Mouse (Mus musculus): Measurements from ENCODE around the gene Fiz1. TPM values are rescaled to one million over a fixed set of nuclear protein-coding genes. Genes with fewer than 3 reads are reported as not detected.

The Fiz1 gene
- 25.6 and 28.4 TPM in 2 replicates for polyA plus RNA-seq (2015; fragmentation: Nextera tagmentation; extraction: Ambion mirVana)

DNA sequence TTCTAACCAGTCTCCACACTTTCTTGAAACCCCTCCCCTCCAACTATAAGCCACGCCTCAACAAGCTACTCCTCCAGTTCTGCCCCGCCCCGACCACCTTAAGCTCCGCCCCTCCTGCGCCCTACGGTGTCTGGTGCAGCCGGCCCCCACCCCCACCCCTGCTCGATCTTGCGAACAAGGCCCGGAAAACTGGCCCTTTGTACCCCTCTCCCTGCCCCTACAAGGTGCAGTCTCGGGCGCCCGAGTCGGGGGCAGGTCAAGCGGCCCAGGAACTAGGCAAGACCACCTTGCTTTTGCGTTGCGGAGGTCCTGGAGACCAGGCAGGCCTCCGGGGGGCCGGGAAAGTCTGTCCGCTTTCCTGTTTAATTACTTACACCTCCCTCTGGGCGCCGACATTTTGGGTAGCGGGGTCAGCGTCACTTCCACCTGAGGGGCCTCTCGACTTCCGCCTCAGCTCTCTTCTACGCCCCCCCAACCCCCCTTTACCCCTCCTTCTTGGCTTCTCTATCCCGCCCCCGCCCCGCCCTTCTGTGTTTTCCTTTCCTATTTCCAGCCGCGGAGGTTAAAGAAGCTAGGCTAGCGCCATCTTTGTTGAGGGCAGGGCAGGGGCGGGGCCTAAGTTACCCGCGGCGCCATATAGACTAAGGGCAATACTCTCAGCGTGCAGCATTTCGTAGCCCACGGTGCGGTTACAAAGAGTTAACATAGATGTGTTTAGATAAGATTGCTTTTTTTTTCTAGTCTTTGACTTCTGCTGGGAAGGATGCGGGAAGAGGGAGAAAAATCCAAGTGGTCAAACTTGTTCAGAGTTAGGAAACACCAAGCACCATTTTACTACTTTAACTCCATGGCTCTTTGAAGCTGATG lies at the start of gene Fiz1, which contains the start of gene Zfp524:
Gene Fiz1 (minus strand): TSS at position 447 of the 867 bp plus-strand sequence.
Gene Zfp524 (plus strand): TSS at position 165 of the 867 bp plus-strand sequence.
- Histone ChIP-seq H3K27ac (replicated peaks) (peak within 1 kb of the TSS; percentile 99), H3K4me3 (peak within 1 kb of the TSS; percentile 75), H3K27me3 (replicated peaks) (no peaks in the 10 kb centered on the region), H3K9me3 (no peaks in the 10 kb centered on the region), H3K4me2 (peak within 1 kb of the TSS; percentile 79), H3K36me3 (peaks cover 50% of the 10 kb centered on the region), H3K4me1 (peaks cover 18% of the 10 kb centered on the region), H3K9ac (peak within 1 kb of the TSS; percentile 94)
- peak; percentile 79 for ATAC-seq (ENCODE audit: extremely low read depth, insufficient number of reproducible peaks, low FRiP score, low TSS enrichment)
- WGBS = 0% methylated on average over 42 of the region's 42 CpGs

DNA sequence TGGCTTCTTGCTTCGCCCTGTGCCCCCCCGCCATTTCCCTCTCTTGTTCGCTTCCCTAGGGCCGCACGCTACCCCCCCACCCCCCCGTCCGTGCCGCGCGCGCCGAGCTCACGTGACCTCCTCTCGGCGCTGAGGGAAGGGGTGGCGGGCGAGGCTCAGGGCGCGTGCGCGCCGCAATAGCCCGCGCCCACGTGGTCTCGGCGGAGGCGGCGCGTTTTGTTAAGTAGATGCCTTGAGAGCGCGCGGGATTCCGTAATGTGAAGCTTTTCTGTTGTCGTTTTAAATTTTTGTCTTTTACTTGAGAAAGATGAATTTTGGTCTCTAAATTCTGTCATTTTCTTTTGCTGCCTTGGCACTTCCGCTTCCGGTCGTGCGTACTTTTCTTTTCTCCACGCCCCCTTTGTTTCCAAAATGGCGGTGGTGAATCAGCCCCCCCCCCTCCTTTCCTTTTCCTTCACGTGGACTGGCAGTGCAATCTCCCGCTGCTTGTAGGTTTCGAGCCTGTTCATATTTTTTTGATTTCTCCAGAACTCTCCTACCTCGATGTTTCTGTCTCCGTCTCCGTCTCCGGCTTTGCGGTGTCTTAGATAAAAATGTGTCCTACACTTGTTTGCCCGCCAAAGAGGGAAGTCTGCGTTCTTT lies 48.0 kb upstream of the Fiz1 start:
- Histone ChIP-seq H3K27ac (replicated peaks) (peak overlapping the region; percentile 99), H3K4me3 (peak overlapping the region; percentile 88), H3K9ac (peak overlapping the region; percentile 97), H3K4me2 (peak overlapping the region; percentile 96), H3K27me3 (replicated peaks) (peaks cover 20% of the 10 kb centered on the region), H3K4me1 (peaks cover 52% of the 10 kb centered on the region), H3K9me3 (no peaks in the 10 kb centered on the region), H3K36me3 (peaks cover 23% of the 10 kb centered on the region)
- peak; percentile 74 for ATAC-seq (ENCODE audit: extremely low read depth, insufficient number of reproducible peaks, low FRiP score, low TSS enrichment)
- WGBS = under 1% methylated on average over 51 of the region's 51 CpGs

GRCm38 (mm10) chr7:5061774-5062359 lies 47.4 kb upstream of the Fiz1 start, which contains the start of gene U2af2:
U2af2 (plus strand) TSS chr7:5062143.
- peaks cover 26% of the 10 kb centered on the region for H3K27me3 ChIP-seq (replicated peaks)
- H3K4me1 ChIP-seq = peaks cover 50% of the 10 kb centered on the region
- peak within 1 kb of the TSS; percentile 99 for H3K27ac ChIP-seq (replicated peaks)
- peak; percentile 81 for ATAC-seq (ENCODE audit: extremely low read depth, insufficient number of reproducible peaks, low FRiP score, low TSS enrichment)
- H3K4me3 ChIP-seq = peak within 1 kb of the TSS; percentile 88
- WGBS = under 1% methylated on average over 65 of the region's 65 CpGs
- H3K9ac ChIP-seq = peak within 1 kb of the TSS; percentile 97
- H3K36me3 ChIP-seq = peaks cover 17% of the 10 kb centered on the region
- peak within 1 kb of the TSS; percentile 96 for H3K4me2 ChIP-seq
- H3K9me3 ChIP-seq = no peaks in the 10 kb centered on the region

- Histone ChIP-seq H3K9ac (peak overlapping the region; percentile 97), H3K4me1 (peaks cover 49% of the 10 kb centered on the region), H3K36me3 (peaks cover 10% of the 10 kb centered on the region), H3K4me2 (peak overlapping the region; percentile 96), H3K27me3 (replicated peaks) (peaks cover 33% of the 10 kb centered on the region), H3K27ac (replicated peaks) (peak overlapping the region; percentile 99), H3K4me3 (peak overlapping the region; percentile 88), H3K9me3 (no peaks in the 10 kb centered on the region)
- peak; percentile 76 for ATAC-seq (ENCODE audit: extremely low read depth, insufficient number of reproducible peaks, low FRiP score, low TSS enrichment)
- WGBS = under 1% methylated on average over 60 of the region's 60 CpGs
Observed at GRCm38 (mm10) chr7:5060944-5061773, 46.7 kb upstream of the Fiz1 start.

DNA sequence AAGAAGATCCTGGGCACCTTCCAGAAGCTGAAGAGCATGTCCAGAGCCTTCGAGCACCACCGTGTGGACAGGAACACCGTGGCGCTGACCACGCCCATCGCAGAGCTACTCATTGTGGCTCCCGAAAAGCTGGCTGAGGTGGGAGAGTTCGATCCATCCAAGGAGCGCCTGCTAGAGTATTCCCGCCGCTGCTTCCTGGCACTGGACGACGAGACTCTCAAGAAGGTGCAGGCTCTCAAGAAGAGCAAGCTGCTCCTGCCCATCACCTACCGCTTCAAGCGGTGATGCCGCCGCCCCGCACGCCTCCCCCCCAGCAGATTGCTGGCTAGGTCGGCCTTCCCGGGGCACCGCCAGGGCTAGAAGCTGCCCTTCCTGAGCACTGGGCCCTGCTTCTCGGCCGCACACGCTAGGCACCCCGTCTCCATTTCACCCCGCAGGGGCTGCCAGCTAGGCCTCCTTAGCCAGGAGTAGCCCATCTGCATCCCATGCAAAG lies 45.8 kb upstream of the Fiz1 start:
- 3% methylated on average over 27 of the region's 27 CpGs for WGBS
- Histone ChIP-seq H3K4me1 (peaks cover 40% of the 10 kb centered on the region), H3K27me3 (replicated peaks) (peaks cover 42% of the 10 kb centered on the region), H3K4me3 (peak overlapping the region; percentile 88), H3K9me3 (no peaks in the 10 kb centered on the region), H3K36me3 (peaks cover 1% of the 10 kb centered on the region; the same call in 1 of the 2 replicates), H3K27ac (replicated peaks) (peak overlapping the region; percentile 99), H3K4me2 (peak overlapping the region; percentile 96), H3K9ac (peak overlapping the region; percentile 97)
- ATAC-seq (ENCODE audit: extremely low read depth, insufficient number of reproducible peaks, low FRiP score, low TSS enrichment) = no peak

DNA sequence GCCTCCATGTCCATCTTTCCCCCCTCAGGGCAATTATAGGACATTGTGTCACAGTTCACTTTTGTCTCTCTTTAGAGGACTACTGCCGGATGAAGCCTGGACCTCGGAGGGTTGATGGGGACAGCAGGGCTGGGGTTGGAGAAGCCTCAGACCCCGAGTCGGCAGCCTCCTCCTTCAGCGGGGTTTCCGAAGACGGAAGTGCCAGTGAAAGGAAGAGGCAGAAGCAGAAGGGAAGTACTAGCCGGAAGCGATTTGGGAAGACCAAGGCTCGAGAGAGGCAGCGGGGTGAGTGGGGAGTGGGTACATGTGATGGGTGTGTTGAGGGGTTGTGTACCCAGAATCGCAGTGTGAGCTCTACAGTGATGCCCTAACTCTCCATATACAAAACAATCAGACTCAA lies 44.9 kb upstream of the Fiz1 start:
- H3K27me3 ChIP-seq (replicated peaks) = peaks cover 50% of the 10 kb centered on the region
- H3K9ac ChIP-seq = peak overlapping the region; percentile 97
- no peak overlapping the region for H3K4me2 ChIP-seq
- H3K4me1 ChIP-seq = peaks cover 34% of the 10 kb centered on the region
- H3K4me3 ChIP-seq = no peak overlapping the region
- H3K9me3 ChIP-seq = no peaks in the 10 kb centered on the region
- H3K36me3 ChIP-seq = no peaks in the 10 kb centered on the region
- no peak for ATAC-seq (ENCODE audit: extremely low read depth, insufficient number of reproducible peaks, low FRiP score, low TSS enrichment)
- WGBS = 84% methylated on average over 12 of the region's 12 CpGs
- H3K27ac ChIP-seq (replicated peaks) = no peak overlapping the region

DNA sequence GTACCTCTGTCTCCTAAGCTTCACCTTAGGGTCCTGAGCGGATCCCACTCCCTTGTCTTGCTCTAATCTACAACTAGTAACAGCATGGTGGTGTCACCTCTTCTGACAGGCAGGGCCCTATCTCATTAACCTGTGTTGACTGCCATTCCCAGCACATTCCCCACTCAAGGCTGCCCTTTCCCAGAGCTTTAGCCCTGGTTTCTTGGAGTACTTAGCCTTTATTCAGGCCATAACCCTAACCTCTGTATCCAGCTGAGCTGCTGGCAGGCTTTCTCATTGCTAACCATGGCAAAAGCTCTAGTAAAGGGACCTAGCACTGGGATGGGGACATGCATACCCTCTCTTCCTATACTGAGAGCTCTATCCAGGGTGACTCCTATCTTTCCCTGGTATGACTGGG lies 44.1 kb upstream of the Fiz1 start:
- no peak for ATAC-seq (ENCODE audit: extremely low read depth, insufficient number of reproducible peaks, low FRiP score, low TSS enrichment)
- no peaks in the 10 kb centered on the region for H3K9me3 ChIP-seq
- no peak overlapping the region for H3K9ac ChIP-seq
- H3K4me2 ChIP-seq = no peak overlapping the region
- no peak overlapping the region for H3K4me3 ChIP-seq
- 85% methylated on average over 1 of the region's 1 CpGs for WGBS
- peaks cover 32% of the 10 kb centered on the region for H3K4me1 ChIP-seq
- H3K27ac ChIP-seq (replicated peaks) = no peak overlapping the region
- H3K27me3 ChIP-seq (replicated peaks) = peaks cover 58% of the 10 kb centered on the region
- no peaks in the 10 kb centered on the region for H3K36me3 ChIP-seq

DNA sequence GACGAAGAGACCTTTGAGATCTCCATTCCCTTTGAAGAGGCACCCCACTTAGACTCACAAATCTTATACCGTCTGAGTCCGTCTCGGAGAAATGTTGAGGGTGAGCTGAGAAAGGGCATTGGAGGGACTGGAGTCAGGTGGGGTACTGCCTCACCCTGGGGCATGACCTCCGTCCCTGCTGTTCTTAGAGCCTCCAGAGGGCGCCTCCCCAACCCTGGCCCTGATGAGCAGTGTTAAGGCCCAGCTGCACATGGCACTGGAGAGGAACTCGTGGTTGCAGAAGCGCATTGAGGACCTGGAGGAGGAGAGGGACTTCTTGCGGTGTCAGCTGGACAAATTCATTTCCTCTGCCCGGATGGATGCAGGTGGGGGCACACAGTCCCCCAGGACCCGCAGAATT lies 43.3 kb upstream of the Fiz1 start:
- 34% methylated on average over 11 of the region's 11 CpGs for WGBS
- Histone ChIP-seq H3K36me3 (no peaks in the 10 kb centered on the region), H3K9ac (no peak overlapping the region), H3K4me1 (peaks cover 32% of the 10 kb centered on the region), H3K9me3 (no peaks in the 10 kb centered on the region), H3K4me2 (peak overlapping the region; percentile 68; the same call in 1 of the 2 replicates), H3K27ac (replicated peaks) (no peak overlapping the region), H3K27me3 (replicated peaks) (peaks cover 66% of the 10 kb centered on the region), H3K4me3 (no peak overlapping the region)
- ATAC-seq (ENCODE audit: extremely low read depth, insufficient number of reproducible peaks, low FRiP score, low TSS enrichment) = no peak

DNA sequence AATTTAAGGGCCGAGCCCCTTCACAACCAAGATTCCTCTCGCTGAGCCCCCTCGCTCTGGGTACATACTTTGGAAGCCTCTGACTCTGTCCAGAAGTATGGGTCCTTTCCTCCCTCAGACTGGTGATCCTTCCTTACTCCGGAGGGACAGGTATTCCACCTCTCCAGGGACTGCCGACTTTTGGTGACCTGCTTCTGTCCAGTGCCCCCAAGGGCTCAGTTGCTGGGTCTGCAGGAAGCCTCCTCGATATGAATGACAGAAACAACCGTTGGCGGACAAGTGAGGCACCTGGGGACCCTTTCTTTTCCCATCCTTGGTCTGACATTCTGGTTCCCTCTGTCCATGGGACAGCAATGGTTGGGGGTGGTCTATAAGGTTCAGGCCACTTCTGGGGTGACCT lies 42.9 kb upstream of the Fiz1 start:
- Histone ChIP-seq H3K9ac (peak overlapping the region; percentile 78), H3K27ac (replicated peaks) (no peak overlapping the region), H3K36me3 (no peaks in the 10 kb centered on the region), H3K9me3 (no peaks in the 10 kb centered on the region), H3K4me1 (peaks cover 37% of the 10 kb centered on the region), H3K4me3 (peak overlapping the region; percentile 53), H3K27me3 (replicated peaks) (peaks cover 71% of the 10 kb centered on the region), H3K4me2 (peak overlapping the region; percentile 68)
- WGBS = 27% methylated on average over 8 of the region's 8 CpGs
- no peak for ATAC-seq (ENCODE audit: extremely low read depth, insufficient number of reproducible peaks, low FRiP score, low TSS enrichment)

DNA sequence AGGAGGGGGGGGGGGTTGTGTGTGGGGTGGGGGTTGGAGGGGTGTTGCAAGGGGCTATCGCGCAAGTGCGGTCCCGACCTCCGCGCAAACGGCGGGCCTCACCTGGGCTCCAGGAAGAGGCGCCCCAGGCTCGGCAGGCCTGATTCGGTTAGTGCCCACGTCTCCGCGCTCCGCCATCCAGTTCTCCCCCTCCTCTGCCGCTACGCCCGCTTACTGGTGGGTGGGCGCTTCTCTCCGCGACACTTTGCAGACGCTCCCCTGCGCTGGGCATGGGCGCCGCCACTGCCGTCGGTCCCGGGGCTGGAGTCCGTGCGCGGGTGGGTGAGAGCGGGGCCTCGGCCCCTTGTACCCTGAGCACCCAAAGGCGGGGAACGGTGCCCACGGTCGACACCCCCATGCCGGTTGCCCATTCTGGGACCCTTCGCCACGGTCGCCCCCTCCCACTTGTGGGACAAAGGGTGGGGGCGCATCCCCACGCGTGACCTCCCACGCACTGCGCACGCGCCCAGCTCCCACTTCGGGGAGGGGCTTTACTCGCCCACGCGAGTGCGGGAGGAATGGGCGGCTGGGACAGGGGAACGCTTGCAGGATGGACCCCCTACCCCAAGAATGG lies 42.3 kb upstream of the Fiz1 start:
- H3K27ac ChIP-seq (replicated peaks) = no peak overlapping the region
- H3K9ac ChIP-seq = peak overlapping the region; percentile 78
- H3K4me2 ChIP-seq = peak overlapping the region; percentile 68
- WGBS = 2% methylated on average over 53 of the region's 55 CpGs
- peak overlapping the region; percentile 53 for H3K4me3 ChIP-seq
- ATAC-seq (ENCODE audit: extremely low read depth, insufficient number of reproducible peaks, low FRiP score, low TSS enrichment) = no peak
- H3K4me1 ChIP-seq = peaks cover 43% of the 10 kb centered on the region
- H3K36me3 ChIP-seq = no peaks in the 10 kb centered on the region
- no peaks in the 10 kb centered on the region for H3K9me3 ChIP-seq
- H3K27me3 ChIP-seq (replicated peaks) = peaks cover 77% of the 10 kb centered on the region
